Mouse (Mus musculus) midbrain, postnatal 0 days (tissue): ENCODE measurements at regions not wholly inside any gene's neighbourhood (a gene's known extent, or its start where the extent isn't known, plus 50 kb on each side); places are given as distances from the start of the nearest gene placed in this dataset.

Experiments
- ATAC-seq: fragments of 200-750 bp; cut with Nextera tagmentation; 2 replicates; pipeline ENCODE4 v1.8.0; 2017; ENCODE audit warnings: moderate number of reproducible peaks, mild to moderate bottlenecking, moderate TSS enrichment, moderate library complexity; ENCODE audit not compliant: low FRiP score
- DNase-seq: peaks from one replicate; pipeline ENCODE4 v3.0.0-alpha.2; 2015; ENCODE audit warnings: low spot score
- H3K27ac ChIP-seq: fragments of 300-500 bp; sonication (generic); 2 replicates; pipeline ENCODE4 v1.5.1; 2014; ENCODE audit warnings: low read depth, mild to moderate bottlenecking, low read length, mixed read lengths
- H3K27me3 ChIP-seq: fragments of 300-500 bp; sonication (generic); 2 replicates; pipeline ENCODE4 v1.6.1; 2014; ENCODE audit warnings: low read length, control low read depth, mixed read lengths; ENCODE audit not compliant: insufficient read depth
- H3K36me3 ChIP-seq: fragments of 300-500 bp; sonication (generic); 2 replicates; pipeline ENCODE4 v1.6.1; 2014; ENCODE audit warnings: low read length, control low read depth, mixed read lengths; ENCODE audit not compliant: insufficient read depth
- H3K4me1 ChIP-seq: fragments of 300-500 bp; sonication (generic); 2 replicates; pipeline ENCODE4 v1.6.1; 2014; ENCODE audit warnings: mild to moderate bottlenecking, control low read depth, antibody characterized with exemption, low read length, mixed read lengths; ENCODE audit not compliant: insufficient read depth
- H3K4me2 ChIP-seq: fragments of 300-500 bp; sonication (generic); 2 replicates; pipeline ENCODE4 v1.6.1; 2014; ENCODE audit warnings: low read depth, mild to moderate bottlenecking, low read length, mixed read lengths; ENCODE audit not compliant: poor library complexity, severe bottlenecking
- H3K4me3 ChIP-seq: fragments of 300-500 bp; sonication (generic); 2 replicates; pipeline ENCODE4 v1.5.1; 2014; ENCODE audit warnings: low read depth, mild to moderate bottlenecking, low read length, moderate library complexity
- H3K9ac ChIP-seq: fragments of 300-500 bp; sonication (generic); replicated peaks from 2 replicates; pipeline ENCODE4 v1.6.1; 2014; ENCODE audit warnings: mild to moderate bottlenecking, low read length, moderate library complexity, mixed read lengths; ENCODE audit not compliant: poor library complexity, severe bottlenecking
- H3K9me3 ChIP-seq: fragments of 300-500 bp; sonication (generic); 2 replicates; pipeline ENCODE4 v1.6.1; 2016; ENCODE audit warnings: low read length, control low read depth
- CTCF ChIP-seq: IDR thresholded peaks from 2 replicates; pipeline ENCODE4 v1.5.1; 2016; ENCODE audit warnings: antibody characterized with exemption, mild to moderate bottlenecking
- WGBS: fragments of 180-500 bp; shearing (Covaris S2); extraction: QIAGEN DNeasy Blood & Tissue Kit; methylation state at CpG from one replicate; pipeline ENCODE4 v1.1.7; 2014; 5-methylcytosine and 5-hydroxymethylcytosine counted together

DNA sequence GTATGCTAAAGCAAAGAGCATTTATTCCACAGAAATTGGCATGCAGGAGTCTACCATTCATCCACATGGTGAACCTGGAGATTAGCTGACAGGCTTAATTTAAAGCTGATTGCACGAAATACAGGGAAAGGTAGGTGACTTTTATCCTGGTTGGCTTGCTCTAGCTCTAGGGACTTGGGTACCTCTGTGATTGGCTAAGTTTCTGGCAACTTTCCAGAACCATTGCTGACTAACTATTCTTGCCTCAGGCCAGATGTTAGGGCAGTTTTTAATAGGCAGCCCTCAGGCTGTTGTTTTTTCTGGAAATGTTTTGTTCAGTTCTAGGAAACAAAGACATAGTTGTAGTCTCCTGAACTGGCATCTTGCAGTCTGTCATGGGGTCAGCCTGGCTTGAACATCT, 871.1 kb upstream of the Gpc5 start:
- no peaks in the 10 kb centered on the region for H3K27me3 ChIP-seq
- ATAC-seq (no peak), DNase-seq (no peak)
- no peak for TF ChIP-seq CTCF
- H3K4me3 ChIP-seq, result no peak overlapping the region
- H3K36me3 ChIP-seq, result no peaks in the 10 kb centered on the region
- no peaks in the 10 kb centered on the region for H3K4me1 ChIP-seq
- H3K27ac ChIP-seq, result no peak overlapping the region
- no peak overlapping the region for H3K4me2 ChIP-seq
- no peak overlapping the region for H3K9ac ChIP-seq
- no peaks in the 10 kb centered on the region for H3K9me3 ChIP-seq
- WGBS, result 62% methylated on average over 1 of the region's 1 CpGs

DNA sequence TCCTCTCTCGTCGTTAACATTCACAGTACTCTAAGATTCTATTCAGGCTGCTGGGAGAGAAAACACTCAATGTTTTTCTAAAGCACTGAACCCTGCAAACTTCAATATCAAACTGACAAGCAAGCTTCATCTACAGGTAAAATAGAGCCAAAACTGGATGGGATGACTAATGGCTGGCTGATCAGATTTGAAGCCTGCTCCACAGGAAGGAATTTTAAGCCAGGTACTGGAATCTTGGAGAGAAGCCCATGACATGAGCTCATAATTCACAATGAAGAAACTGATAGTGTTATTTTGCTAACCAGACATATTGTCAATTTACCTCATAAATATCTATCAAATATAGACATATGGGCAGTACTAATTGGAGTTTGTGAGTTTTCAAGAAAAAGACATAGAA, 861.3 kb upstream of the Gpc5 start:
- DNase-seq (peak; percentile 16), ATAC-seq (no peak)
- H3K9me3 ChIP-seq, result no peaks in the 10 kb centered on the region
- no peak overlapping the region for H3K4me2 ChIP-seq
- H3K27ac ChIP-seq, result no peak overlapping the region
- no peaks in the 10 kb centered on the region for H3K27me3 ChIP-seq
- no peaks in the 10 kb centered on the region for H3K36me3 ChIP-seq
- TF ChIP-seq CTCF, result no peak
- no peak overlapping the region for H3K9ac ChIP-seq
- H3K4me3 ChIP-seq, result no peak overlapping the region
- 91% methylated on average over 2 of the region's 2 CpGs for WGBS
- no peaks in the 10 kb centered on the region for H3K4me1 ChIP-seq

DNA sequence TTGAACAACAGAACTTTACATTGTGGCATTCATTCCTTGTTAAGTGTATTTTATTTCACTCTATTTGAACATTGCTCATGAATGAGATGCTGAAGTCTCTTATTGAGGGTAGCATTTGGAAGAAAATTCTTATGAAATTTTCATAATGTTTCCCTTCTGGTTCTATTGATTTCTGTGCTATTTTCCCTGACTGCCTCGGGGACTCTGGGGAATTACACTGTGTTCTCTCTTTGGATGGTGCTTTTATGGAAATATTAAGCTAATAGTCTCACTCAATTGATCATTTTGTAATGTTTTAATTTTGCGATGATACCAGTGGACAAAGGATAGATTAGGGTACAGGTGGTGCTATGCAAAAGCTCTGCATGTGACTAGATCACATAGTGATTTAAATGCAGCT, 837.0 kb upstream of the Gpc5 start:
- ATAC-seq (no peak), DNase-seq (no peak)
- no peak overlapping the region for H3K4me3 ChIP-seq
- H3K4me1 ChIP-seq, result no peaks in the 10 kb centered on the region
- H3K4me2 ChIP-seq, result no peak overlapping the region
- no peaks in the 10 kb centered on the region for H3K9me3 ChIP-seq
- TF ChIP-seq CTCF, result no peak
- no peak overlapping the region for H3K27ac ChIP-seq
- 68% methylated on average over 2 of the region's 2 CpGs for WGBS
- no peaks in the 10 kb centered on the region for H3K36me3 ChIP-seq
- no peak overlapping the region for H3K9ac ChIP-seq
- H3K27me3 ChIP-seq, result no peaks in the 10 kb centered on the region

DNA sequence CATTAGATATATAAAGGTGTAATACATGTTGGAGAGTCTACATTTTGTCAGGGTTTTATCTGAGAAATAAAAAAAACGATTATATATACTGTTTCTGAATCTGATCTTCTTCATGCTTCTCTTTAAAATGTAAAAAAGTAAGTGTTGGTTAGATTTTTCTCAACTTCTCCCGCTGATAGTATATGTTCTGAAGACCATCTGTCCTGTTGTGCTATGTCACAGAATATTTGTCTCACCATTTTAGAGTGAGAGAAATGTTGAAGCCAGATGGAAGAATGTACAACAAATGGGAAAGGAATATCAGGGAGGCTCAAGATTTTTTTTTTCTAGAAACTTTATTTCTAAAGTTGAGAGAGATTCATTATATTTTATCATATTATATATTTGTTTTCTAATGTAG, 830.4 kb upstream of the Gpc5 start:
- Histone ChIP-seq H3K4me3 (no peak overlapping the region), H3K4me2 (no peak overlapping the region), H3K9me3 (no peaks in the 10 kb centered on the region), H3K36me3 (no peaks in the 10 kb centered on the region), H3K27me3 (no peaks in the 10 kb centered on the region), H3K27ac (no peak overlapping the region), H3K4me1 (no peaks in the 10 kb centered on the region), H3K9ac (no peak overlapping the region)
- WGBS, result 84% methylated on average over 2 of the region's 2 CpGs
- DNase-seq (no peak), ATAC-seq (no peak)
- TF ChIP-seq CTCF, result no peak

DNA sequence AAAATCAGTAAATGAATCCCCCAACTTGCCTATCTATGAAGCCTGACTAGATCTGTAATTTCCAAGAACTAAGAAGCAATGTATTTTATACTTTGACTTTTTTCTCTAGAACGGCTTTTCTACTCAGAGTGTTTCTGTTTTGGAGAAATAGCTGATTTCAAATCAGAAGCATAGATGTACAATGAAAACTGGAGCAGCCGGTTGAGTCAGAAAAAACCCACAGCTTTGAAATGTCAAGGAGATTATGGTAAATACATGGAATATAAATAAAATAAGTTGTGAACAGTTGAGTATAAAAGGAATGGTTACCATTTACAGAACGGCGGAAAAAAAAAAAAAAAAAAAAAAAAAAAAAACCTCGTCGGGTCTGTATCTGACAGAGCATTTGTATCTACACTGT, 791.4 kb upstream of the Gpc5 start:
- Histone ChIP-seq H3K27me3 (no peaks in the 10 kb centered on the region), H3K9ac (no peak overlapping the region), H3K27ac (no peak overlapping the region), H3K36me3 (no peaks in the 10 kb centered on the region), H3K4me1 (no peaks in the 10 kb centered on the region), H3K4me2 (no peak overlapping the region), H3K9me3 (no peaks in the 10 kb centered on the region), H3K4me3 (no peak overlapping the region)
- TF ChIP-seq CTCF, result no peak
- ATAC-seq, result no peak
- WGBS, result 84% methylated on average over 6 of the region's 6 CpGs
- no peak for DNase-seq

DNA sequence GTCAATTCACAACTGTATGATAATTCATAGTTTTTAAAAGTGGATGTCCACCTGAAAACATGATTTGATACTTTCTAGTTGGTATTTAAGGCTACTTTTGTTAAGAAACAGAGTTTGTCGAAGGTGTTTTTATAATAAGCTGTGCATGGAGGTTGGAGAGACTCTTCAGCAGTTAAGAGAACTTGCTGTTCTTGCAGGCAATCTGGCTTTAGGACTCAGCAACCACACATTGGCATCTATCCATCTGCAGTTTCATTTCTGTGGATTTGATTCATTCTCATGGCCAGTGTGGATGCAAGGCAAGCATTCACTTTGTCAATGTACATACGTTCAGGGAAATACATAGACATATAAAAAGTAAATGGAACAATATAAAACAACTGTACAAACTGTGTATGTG, 784.5 kb upstream of the Gpc5 start:
- no peak for TF ChIP-seq CTCF
- no peaks in the 10 kb centered on the region for H3K9me3 ChIP-seq
- no peak for ATAC-seq
- H3K4me2 ChIP-seq, result no peak overlapping the region
- H3K27me3 ChIP-seq, result no peaks in the 10 kb centered on the region
- H3K27ac ChIP-seq, result no peak overlapping the region
- WGBS, result 86% methylated on average over 2 of the region's 2 CpGs
- no peak for DNase-seq
- no peak overlapping the region for H3K4me3 ChIP-seq
- H3K36me3 ChIP-seq, result no peaks in the 10 kb centered on the region
- no peaks in the 10 kb centered on the region for H3K4me1 ChIP-seq
- no peak overlapping the region for H3K9ac ChIP-seq

DNA sequence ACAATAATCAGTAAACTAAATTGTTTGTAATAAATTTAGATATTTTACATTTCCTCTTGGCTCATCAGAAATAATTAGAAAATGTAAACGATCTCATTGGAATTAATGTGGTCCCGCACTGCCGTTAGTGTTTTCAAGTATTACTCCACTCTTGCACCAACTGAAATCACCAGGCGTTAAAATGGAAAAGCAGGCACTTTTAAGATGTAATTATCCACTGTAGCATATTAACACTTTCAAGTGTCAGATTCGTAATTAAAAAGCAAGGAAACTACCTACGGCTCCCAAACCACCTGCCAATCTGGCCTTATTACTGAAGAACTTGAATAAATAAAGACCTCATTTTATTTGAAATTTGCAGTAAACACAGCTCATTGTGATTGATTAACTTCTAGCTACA, 759.4 kb upstream of the Gpc5 start:
- H3K4me3 ChIP-seq, result no peak overlapping the region
- no peak for TF ChIP-seq CTCF
- 74% methylated on average over 6 of the region's 6 CpGs for WGBS
- no peaks in the 10 kb centered on the region for H3K36me3 ChIP-seq
- H3K9ac ChIP-seq, result no peak overlapping the region
- H3K4me2 ChIP-seq, result no peak overlapping the region
- no peak overlapping the region for H3K27ac ChIP-seq
- no peaks in the 10 kb centered on the region for H3K9me3 ChIP-seq
- no peaks in the 10 kb centered on the region for H3K4me1 ChIP-seq
- no peaks in the 10 kb centered on the region for H3K27me3 ChIP-seq
- DNase-seq (peak; percentile 8), ATAC-seq (no peak)
